Mouse (Mus musculus) heart, postnatal 36 days (tissue): ENCODE results near the gene Farp2. TPM values are rescaled to one million over a fixed set of nuclear protein-coding genes. Genes with fewer than 3 reads are reported as not detected.

Experiments used
- DNase-seq, 2 experiments: peaks; one replicate each; pipeline ENCODE4 v3.0.0; 2021 to 2022
- intact Hi-C: fragments of 180-260 bp; cut with DNase I; formaldehyde crosslinking; loops from one replicate; pipeline ENCODE4 v1.15.1; 2025
- total RNA-seq, 2 experiments: library from RNA; stranded (reverse); gene quantifications; 2 replicates each; pipeline ENCODE4 v1.2.3; 2021

Gene Farp2
- total RNA-seq, 2 experiments from 2014 or later, result 19.5 to 20.2 TPM

GRCm38 (mm10) chr1:93547286-93547685 lies 35.4 kb downstream of the Farp2 start:
- intact Hi-C loops, result no loop called here
- no peak for DNase-seq

DNA sequence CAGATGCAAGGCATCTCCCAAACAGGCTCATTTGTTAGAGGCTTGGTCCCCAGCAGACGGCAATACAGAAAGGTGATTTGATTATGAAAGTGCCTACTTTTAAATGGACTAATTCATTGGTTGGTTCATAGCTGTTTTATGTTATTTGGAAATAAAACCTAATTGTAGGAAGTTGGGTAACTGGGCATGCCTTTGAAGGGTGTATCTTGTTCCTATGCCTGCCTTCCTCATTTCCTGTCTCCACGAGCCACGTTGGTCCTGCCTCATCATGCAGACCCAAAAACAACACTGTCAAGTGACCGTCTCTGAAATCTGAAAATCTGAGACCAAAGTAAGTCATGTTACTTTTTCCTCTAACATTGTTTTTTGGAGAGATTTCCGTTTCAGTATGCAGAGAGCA lies 39.5 kb downstream of the Farp2 start:
- DNase-seq, result no peak

GRCm38 (mm10) chr1:93563224-93563623 lies 51.3 kb downstream of the Farp2 start:
- intact Hi-C loops, result no loop called here
- DNase-seq, result no peak

More for the DNA sequence above, 39.5 kb downstream of the Farp2 start:
- intact Hi-C loops, result no loop called here

DNA sequence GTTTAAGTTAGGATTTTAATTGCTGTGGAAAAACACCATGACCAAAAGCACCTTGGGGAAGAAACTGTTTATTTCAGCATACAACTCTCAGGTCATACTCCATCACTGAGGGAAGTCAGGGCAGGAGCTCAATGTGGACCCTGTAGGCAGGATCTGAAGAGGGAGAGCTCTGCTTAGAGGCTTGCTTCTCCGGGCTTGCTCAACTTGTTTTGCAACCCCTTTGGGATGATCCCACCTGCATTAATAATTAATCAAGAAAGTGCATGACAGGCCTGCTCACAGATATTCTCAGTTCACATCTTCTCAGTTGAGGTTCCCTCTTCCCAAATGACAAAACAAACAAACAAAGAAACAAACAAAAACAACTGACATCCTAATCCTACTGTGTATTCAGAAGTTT lies 51.8 kb downstream of the Farp2 start:
- no peak for DNase-seq
- intact Hi-C loops, result no loop called here

GRCm38 (mm10) chr1:93564781-93565180 lies 52.9 kb downstream of the Farp2 start:
- DNase-seq, result no peak
- intact Hi-C loops, result no loop called here

DNA sequence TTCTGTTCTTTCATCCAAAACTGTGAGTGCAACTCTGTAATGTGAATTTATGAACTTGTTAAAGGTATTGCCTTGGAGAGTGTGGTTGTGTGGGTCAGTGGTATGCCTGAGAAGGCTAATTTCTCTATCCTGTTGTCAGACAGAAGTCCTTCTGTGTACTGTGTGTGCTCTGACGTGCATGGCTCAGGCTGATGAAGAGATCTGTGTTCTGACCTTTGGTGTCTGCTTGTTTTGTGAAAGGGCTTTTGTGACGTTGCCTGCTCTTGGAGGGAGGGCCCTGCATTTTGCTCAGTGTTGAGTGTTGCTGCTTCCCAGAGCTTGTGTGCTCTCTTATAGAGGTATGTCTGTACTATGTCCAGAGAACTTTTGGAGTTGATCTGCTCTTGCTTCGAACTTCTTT lies 55.1 kb downstream of the Farp2 start:
- DNase-seq, result no peak
- intact Hi-C loops, result no loop called here

DNA sequence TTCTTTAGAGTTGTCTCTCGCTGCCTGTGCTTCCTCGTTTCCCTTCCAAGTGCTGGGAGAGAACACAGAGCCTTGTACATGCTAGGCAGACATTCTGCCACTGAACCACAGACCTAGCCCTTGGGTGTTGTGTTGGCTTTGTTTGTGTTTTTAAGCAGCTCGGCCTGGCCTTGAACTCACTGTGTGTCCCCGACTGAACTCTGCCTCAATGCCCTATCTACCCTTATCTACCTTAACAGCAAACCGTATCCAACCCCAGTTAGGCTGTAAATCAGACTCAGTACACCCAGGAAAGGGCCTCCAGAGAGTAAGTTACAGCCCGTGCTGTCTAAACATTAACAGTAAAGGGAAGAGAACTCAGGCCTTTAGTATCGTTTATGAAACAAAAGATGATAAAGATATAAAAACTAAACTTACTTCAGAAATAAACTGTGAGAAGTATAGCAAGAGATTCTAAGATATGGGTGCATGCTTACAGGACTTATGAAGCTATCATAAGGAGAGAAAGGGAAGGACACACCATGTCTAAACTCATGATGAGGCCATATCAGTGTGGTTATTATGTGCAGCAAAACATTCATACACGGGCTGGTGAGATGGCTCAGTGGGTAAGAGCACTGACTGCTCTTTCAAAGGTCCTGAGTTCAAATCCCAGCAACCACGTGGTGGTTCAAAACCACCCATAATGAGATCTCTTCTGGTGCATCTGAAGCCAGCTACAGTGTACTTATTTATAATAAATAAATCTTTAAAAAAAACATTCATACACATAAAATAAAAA lies 56.0 kb downstream of the Farp2 start:
- DNase-seq, result no peak

DNA sequence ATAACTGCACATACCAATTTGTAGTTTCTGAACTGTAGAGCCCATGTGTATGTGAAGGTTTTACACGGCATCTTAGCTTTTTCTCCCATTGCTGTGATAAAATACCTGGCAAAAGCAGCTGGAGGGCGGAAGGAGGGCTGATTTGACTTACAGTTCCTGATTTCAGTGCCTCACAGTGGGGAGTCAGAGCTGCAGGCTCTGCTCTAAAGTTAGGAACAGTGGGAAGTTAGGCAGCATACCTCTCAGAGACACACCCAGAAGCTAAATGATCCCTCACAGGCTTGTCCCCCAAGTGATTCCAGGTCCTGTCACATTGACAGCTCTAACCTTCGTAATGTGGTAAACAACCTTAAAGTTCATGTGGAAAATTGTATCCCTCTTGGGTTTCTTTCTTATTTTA lies 65.2 kb downstream of the Farp2 start:
- intact Hi-C loops, result no loop called here

More for the DNA sequence above, 56.0 kb downstream of the Farp2 start:
- intact Hi-C loops, result no loop called here

GRCm38 (mm10) chr1:93577861-93578260 lies 66.0 kb downstream of the Farp2 start:
- intact Hi-C loops, result no loop called here
- DNase-seq, result no peak

More for the DNA sequence above, 65.2 kb downstream of the Farp2 start:
- DNase-seq, result no peak

DNA sequence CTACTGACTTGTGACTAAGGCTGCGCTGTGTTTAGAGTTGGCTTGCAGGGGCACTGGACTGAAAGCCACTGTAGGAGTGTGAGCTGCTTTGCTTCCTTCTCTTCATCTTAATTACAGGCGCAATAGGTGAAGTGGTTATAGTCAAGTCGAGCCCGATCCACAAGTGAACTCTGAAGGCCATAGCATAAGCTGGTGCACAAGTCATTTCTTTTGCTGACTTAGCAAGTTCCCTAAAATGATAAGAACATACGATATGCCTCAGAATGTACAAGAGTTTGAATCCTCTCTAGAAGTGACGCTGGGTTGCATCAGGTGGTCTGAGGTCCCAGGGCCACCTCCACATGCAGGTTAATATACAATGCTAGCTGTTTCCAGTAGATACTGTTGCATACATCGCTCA lies 69.7 kb downstream of the Farp2 start:
- intact Hi-C loops, result no loop called here
- no peak for DNase-seq

DNA sequence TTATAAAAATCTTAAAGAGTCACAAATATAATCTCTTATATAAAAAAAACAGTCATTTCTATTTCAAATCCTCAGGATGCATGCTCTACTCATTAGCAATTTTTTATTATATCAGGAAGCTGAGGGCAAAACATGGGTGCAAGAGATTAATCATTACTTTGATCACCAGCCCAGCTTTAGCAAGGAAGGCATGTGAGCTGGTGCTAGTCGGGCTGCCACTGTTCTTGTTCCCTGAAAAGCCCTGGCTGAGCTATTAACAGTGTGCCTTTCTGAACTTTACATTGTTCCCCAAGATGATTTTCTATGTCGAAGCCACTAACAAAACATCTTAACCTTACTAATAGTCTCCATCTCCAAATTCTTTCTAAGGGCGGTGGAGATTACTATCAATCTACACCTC lies 76.5 kb downstream of the Farp2 start:
- DNase-seq, result no peak
- intact Hi-C loops, result no loop called here

- no peak for DNase-seq
- intact Hi-C loops, result no loop called here
Observed at GRCm38 (mm10) chr1:93593960-93594359, 82.1 kb downstream of the Farp2 start.

DNA sequence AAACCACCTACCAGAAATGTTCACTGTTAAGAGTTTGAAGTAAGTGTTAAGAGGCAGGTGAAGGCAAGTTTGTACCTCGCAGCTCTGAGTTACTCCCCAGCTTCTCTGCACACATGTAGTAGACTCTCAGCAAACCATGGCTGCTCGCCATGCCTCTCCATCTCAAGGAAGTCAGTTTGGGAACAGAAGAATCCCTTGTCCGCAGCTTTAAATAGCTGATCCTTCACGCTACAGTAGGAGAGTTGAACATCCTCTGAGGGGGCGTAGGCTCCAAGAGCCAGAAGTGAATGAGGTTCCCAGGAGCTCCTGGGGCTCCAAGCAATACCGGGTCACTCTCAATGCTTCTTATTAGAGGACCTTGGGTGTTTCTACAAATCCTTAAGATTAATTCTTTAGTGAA lies 84.0 kb downstream of the Farp2 start:
- no peak for DNase-seq
- intact Hi-C loops, result no loop called here

DNA sequence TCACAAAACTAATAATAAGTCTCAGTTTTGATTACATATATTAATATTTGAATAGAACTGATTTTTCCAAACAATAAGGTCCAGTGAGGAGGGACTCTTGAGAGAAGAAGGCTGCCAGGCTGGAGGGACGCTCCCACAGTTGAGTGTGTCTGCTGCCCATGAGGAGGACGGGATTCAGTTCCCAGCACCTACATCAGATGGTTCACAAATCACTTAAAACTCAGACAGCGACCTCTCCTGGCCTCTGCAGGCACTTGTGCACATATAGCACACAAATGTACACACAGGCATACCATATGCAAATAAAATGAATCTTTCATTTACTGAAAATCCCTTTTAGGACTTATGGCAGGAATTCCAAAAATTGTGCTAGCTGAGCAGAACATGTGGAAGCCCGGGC lies 91.0 kb downstream of the Farp2 start:
- intact Hi-C loops, result no loop called here
- no peak for DNase-seq

- intact Hi-C loops, result no loop called here
- no peak for DNase-seq
Observed at GRCm38 (mm10) chr1:93603921-93604320, 92.0 kb downstream of the Farp2 start.

DNA sequence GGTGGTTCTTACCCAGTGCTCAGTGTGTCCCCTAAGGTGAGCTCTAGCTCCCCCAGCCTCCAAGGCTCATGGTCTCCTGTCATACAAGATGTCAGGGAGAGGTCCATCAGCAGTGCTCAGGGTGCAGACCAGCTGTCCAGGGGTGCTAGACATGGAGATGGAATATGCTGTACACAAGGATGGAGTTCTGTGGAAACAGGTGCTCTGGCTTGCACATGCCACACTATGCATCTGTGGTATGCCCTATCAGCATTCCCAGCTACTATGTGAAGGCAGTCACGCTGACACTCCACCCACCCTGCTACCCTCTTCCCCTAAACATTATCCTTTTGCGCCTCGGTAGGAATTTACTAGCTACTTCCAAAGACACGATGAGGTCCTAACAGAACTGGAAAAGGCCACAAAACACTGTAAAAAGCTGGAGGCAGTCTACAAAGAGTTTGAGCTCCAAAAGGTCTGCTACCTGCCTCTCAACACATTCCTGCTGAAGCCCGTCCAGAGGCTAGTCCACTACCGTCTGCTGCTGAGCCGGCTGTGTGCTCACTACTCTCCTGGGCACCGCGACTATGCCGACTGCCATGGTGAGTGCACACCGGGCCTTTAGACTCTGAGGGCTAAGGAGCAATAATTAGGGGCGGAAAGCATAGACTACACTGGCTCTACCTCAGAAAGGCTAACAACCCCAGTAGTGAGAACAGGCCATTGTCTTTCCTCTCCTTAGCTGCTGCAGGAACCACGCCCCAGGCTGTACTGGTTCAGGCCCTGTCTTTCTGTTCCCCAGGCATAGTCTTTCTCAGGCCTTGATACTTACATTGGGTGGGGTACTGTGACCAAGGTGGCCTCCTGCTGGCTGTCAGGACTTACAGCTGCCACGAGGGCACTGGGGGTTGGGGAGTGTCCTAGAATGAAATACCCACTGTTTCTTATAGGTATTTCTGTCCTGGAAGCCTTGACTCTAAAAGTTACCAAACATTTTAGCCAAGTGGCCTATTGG lies 95.5 kb downstream of the Farp2 start:
- no peak for DNase-seq
- intact Hi-C loops, result no loop called here

DNA sequence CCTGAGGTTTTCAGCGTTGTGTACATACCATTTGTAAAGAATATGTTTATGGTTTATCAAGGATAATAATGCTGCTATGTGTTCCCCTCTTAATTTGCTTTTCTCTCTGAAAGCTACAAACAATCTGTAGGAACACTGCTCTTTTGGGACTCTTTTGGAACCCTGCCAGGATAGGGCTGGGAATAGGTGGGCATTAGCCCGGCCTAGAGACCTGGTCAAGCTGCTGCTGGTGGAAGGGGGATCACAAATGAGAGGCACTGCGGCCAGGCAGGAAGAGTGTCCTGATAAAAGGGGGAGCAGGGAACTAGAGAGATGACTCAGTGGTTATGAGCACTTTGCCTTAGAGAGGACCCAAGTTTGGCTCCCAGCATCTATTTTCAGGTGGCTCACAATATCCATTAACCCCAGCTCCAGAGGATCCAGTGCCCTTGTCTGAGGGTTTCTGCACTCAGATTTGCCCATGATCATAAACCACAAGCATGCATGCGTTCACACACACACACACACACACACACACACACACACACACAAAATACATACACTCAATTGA lies 96.9 kb downstream of the Farp2 start:
- intact Hi-C loops, result no loop called here
- no peak for DNase-seq

- DNase-seq, result no peak
- intact Hi-C loops, result no loop called here
Observed at GRCm38 (mm10) chr1:93609762-93610161, 97.9 kb downstream of the Farp2 start.

DNA sequence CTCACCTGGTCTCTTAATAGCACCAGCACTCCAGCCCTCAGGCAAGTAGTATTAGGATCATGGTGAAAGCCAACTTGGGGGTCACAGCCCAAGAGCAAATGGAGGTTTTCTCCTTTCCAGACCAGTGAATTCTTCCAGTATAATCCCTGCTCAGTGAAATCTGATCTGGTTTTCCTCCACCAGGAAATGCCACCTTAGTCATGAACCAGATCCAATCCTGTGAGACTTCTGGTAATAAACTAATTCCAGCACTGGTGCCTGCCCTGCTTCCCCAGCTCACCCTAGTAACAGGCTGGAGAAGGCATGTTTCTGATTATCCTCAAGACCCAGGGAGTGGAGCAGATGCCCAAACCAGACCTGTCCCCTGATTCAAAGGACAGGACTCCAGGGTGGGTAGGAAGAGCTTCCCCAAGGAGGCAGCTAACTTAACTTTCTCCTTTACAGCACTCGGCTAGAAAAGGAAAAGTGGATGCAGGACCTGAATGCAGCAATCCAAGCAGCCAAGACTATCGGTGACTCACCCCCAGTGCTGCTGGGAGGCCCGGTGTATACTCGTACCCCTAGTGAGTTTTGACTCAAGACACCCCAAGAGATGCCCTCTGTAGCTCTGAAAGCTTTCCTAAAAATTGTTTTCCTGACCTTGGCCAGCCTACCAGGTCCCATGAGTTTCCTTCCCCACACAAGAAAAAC lies 106.3 kb downstream of the Farp2 start:
- DNase-seq, result no peak
- intact Hi-C loops, result no loop called here

DNA sequence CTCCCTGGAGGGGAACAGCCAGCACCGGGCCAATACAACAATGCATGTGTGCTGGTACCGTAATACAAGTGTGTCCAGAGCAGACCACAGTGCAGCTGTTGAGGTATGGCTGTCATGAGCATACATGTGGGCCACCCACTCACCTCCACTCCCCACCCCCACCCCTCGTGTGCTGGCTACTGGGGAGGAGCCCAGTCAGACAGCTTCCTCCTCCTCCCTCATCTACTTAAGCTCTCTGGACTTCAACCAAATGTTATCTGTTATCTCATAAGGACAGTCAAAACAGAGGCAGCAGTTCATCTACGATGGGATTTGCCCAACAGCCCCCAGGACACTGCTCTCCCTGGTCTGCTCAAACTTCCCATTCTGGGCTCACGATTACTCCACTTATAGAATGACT lies 107.1 kb downstream of the Farp2 start:
- intact Hi-C loops, result no loop called here
- no peak for DNase-seq

DNA sequence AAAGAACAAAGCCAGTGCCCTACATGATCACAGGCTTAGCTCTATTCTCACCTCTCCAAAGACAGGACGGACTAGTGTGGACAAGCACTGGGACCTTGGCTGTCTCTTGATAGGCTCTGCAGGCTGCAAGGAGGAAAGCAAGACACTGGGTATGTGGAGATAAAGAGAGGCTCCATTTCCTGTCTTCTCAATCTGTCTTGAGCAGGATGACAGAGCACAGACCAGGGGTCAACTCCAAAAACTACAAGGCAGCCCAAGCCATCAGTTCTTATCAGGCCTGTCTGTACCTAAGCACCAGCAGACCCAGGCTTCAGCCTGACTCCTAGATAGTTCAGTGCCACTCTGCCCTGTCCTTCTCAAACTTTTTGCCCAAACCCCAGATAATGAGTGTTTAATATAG lies 112.6 kb downstream of the Farp2 start:
- DNase-seq, result no peak
- intact Hi-C loops, result no loop called here
